Mouse (Mus musculus) testis, postnatal 14 days (tissue): ENCODE data around the gene Snx1.
A peak's percentile ranks its signal among the peaks of the same experiment; 100 is the strongest.

Source experiments
- DNase-seq: peaks from one replicate; pipeline ENCODE4 v3.0.0; 2021; ENCODE audit warnings: low spot score

The Snx1 gene

DNA sequence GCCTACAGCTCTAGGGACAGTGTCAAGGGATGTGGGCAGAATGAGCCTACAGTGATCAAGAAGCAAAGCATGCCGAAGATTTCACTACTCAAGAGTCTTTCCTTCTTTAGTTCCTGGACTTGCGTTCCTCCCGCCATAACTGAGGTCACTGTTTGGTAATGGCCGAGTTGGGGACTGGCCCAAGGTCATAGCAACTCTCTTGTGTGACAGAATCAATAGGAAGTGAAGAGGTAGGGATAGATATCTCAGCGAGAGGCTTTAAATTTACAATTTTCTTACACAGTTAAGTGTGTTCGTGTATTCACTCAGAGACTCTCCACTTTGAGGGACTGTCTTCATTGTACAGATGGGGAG lies 783 bp upstream of the Snx1 start:
- no peak for DNase-seq

DNA sequence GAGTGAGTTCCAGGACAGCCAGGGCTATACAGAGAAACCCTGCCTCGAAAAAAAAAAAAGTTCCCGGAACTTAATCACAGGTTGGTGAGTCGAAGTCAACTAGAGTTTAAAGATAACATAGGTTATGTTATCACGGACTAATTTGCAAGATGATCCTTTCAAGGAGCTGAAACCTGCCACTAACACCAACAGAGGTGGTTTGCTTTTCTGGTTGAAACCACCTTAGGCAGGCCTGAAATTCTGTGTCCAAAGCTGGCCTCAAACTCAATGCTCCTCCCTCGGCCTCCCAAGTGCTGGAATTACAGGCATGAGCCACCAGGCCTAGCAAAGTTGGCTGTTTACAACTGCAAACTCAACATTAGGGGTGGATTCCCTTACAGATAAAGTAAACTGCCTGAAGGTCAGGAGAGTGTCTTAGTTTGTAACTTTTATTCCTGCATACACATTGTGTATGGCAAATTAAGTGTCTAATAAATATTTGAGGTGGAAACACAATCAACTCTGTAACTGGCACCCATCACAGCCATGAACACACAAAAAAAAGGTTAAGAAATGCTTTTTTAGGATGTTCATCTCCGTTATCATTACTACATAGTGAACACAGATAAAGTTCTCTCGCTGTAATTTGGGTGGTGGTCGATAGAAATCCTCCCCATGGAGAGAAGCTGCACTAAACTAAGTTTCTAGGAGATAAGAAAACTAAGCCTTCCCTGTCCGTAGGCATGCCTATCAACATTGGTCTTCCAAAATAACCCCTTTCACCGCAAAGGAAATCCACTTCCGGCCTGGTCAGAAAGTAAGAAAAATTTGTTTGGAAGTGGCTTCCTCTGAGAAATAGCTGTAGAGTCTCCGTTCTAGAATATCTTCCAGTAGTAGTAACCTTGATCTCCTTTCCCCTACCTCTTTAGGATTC lies 588 bp downstream of the Snx1 start:
- DNase-seq: no peak

DNA sequence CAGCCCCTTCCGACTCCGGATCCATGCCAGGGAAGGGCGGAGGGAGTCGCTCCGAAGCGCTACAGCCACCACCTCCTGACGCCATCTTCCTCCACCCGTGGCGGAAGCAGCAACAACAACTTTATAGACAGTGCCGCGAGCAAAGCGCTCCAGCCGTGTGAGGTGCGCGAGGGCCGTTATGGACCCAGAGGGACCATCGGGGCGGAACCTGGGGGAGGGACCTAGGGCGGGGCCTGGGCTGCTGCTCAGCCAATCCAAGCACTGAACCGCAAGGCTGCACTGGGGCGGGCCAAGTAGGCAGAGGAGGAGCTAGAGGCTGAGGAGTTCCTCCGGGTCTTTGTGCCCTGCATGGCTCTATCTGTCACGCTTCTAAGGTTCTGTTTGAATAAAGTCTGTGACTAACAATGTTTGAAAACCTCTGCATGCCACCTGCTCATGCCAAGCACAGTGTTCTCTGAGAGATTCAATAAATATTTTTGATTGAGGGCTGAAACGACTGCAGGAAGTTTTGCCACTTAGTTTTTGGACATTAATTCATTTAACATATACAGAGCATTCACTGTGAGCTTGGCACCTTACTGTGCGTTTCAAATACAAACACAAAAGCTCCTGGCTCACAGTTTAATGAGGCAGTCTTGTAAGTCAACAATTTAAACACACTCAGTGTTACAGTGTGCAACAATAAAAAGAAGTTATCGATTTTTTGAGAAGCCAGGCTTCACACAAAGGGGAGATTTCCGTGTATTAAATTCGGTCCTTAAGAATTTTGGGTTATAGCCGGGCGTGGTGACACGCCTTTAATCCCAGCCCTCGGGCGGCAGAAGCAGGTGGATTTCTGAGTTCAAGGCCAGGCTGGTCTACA lies 1.5 kb downstream of the Snx1 start:
- DNase-seq: peak; percentile 98

DNA sequence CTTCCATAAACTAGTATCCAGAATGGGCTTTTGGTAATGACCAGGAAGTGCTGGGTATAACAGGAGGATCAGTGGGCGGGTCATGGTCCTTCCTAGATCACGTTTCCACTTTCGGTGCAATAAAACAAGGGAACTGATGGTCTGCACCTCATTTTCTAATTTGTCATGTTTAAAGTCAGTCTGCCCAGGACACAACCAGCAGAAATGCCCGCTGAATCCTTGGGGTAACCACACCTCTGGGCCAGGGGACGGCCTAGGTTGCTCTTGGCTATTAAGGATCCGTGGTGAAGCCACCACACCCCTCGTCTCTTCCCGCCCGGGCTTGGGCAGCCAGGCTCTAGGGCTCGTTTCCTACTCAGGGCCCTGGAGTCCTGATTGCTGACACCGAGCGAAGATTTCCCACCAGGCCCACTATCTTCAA lies 2.3 kb downstream of the Snx1 start:
- DNase-seq: peak; percentile 57

DNA sequence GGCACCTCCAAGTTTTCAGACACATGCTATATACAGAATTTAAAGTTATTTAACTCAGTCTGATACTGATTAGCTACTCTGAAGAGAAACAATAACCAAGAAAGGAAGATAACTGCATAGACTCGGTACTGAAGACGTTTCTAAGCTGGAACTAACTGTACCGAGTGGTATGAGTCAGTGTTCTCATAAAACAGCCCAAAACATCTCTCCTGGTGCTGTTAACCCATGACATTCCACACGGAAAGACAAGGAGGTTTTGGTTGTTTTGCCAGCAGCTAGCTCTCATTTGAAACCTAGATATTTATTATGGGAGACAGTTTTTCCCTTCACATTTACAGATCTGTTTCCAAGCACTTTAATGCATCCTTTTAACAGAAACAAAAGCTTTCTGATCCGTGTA lies 2.7 kb downstream of the Snx1 start:
- DNase-seq: no peak

DNA sequence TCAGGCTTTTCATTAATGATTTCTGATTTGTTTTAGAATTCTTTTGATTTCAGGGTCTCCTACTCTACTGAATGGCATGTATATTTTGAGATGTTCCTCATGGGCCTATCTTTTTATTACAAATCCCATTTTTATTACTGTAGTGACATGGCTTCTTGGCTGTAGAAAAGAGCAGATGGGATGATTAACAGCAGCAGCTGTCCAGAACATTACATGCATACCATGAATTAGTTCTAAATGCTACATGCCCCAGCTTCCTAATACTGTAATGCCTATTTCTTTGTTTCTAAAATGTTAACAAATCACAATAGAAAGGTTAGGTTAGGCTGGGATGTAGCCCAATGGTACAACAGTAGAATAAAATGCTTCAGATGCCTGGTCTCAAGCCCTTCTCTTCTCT lies 5.0 kb downstream of the Snx1 start:
- no peak for DNase-seq

DNA sequence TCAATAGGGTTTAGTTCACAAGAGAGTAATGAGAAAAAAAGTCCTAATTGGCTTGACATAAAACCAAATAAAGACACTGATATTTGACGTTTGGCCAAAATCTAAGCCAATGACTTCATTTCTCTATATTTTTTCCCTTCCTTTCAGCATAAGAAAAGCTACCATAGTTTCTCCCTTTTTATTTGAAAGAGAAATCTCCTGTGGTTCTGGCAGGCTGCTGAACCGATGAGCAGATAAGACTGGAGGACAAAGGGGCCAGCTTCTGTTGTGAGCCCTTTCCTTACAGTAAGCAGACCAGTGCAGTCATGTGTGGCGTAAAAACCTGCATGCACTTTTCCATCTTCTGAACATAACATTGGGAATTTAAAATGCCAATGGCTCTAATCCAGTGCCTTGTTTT lies 5.4 kb downstream of the Snx1 start:
- DNase-seq: no peak

DNA sequence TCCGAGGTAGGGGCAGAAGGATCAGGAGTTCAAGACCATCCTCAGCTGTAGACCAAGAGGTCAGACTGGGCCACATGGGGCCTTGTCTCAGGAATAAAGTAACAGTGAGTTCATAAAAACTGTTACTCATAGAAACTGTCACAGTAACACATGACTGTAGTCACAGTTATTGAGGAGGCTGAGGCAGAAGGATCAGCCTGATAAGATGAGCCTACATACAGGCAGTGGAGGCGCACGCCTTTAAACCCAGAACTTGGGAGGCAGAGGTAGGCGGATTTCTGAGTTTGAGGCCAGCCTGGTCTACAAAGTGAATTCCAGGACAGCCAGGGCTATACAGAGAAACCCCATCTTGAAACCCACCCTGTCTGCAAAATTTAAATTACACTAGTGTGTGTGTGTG lies 6.3 kb downstream of the Snx1 start:
- no peak for DNase-seq

DNA sequence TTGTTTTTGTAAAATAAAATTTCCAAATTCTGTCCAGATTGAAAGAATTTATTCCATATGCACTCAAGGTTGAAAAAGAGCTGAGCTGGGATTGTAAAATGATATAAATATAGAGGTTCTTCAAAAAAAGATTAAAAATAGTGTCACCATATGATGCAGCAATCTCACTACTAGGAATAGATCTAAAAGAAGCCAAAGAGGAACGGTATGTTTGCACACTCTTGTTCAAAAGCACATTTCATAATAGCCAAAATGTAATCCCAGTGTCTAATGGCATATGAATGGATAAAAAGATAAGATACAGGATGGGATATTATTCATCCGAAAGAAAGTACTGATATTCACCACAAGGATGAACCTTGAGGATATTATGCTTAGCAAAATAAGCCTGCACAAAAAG lies 6.9 kb downstream of the Snx1 start:
- no peak for DNase-seq

DNA sequence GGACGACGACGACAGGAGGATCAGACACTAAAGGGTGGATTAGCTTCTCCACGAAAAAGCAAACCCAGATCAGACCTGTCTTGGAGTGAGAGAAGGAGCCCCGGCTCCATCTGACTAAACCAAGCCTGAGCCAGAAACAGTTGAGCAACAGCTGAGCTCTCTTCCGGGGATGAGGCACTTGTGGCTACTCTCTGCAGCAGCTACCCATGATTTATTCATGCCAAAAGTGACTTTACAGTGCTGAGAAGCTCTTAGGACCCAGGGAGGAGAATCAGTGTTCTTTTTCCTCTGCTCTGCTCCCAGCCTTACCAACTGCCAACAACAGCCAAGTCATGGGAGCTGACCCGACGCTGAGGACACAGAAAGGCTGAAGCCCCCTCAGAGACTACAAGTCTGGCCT lies 9.5 kb downstream of the Snx1 start:
- no peak for DNase-seq

DNA sequence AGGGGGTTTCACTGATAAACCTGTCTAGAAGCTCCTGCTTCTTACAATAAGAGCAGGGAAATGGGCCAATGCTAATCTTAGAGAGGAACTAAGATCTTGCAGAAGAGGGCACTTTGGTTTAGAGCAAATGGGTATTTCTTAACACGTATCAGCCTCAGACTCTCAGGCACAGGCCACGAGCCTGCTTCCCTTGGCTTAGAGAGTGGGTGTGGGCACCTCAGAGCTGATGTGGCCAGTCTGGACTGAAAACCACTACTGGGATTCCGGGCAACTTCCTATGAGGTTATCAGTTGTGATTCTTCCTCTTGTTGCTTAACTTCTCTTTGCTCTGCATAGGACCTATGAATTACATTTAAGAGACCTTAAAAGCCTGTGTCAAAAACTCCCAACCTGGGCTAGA lies 12.0 kb downstream of the Snx1 start:
- no peak for DNase-seq

DNA sequence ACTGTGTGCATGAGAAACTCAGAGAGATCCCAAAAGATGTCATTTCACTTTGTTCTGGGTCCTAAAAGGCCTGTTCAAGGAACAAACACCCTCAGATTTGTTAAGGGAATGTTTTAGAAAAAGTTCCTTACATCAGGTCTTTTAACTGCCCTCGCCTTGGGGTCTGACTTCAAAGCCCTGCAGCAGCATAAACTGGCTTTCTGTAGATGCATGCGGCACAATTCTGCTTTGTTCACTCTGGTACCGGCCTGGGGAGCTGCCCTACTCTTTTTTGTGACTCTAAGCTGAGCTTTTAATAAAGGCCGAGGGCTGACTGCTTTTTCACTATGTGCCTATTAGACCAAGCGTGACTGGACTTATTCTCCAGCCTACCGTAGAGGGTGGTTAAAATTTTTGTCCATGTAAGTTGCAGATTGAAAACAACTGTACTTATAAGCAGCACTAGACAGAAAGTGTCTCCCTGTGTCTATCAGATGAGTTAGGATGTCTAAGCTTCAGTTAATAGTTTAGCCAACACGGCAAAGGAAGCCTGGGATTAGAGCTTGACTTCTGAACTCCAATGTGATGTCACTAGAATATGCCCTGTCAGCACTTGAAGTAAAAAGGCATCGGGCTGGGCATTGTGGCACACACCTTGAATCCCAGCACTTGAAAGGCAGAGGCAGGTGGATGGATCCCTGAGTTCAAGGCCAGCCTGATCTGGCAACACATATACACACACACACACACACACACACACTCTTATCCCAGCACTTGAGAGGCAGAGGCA lies 15.6 kb downstream of the Snx1 start:
- no peak for DNase-seq

DNA sequence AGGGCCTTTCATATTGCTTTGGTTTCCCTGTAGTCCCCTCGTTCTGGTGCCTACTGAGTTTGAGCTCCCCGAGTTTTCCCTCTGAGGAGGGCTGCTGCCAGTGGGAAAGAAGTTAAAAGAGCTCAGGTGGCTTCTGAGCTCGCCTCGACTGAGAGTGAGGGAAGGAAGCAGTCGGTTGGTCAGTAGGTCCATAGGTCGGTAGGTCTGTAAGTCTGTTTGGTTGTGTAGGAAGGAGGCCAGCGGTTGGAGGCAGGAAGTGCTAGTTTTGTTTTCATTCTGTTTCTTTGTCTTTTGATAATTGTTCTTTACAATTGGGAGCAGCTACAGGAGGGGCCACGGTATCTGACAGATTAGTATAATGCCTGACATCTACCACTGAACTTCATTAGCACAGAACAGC lies 16.3 kb downstream of the Snx1 start:
- no peak for DNase-seq

DNA sequence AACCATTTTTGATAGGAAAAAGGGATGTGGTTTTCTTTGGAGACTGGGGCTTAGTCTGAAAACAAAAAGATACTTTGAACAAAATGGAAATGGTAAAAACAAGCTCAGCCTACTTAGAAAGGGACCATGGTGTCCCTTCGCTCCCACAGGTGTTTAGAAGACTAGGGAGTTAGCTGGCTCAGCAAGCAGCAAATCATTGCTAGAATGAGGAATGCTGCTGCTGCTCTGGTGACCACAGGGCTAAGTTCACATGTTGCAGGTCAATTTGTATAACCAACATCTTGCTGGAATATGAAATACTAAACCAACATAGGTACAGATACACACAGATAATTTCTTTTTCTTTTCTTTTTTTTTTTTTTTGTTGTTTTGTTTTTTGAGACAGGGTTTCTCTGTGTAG lies 16.8 kb downstream of the Snx1 start:
- DNase-seq: no peak

DNA sequence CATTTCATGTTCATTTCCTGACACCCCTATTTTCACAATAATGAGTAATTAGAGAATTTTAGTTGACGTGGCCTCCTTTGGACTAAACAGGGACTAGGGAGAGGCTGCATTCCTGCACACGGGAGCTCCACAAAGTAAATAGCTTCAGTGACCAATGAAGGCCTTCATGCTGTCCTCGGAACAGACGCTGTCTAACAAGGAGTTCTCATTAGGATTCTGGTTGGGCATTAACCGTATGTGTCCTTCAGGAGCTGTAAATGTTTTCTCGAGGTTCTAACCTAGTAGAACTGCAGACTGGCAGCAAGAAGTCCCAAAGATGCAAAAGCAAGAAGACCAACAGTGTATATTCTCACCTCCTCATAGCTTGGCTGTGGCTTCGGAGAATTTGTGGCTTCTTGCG lies 21.2 kb downstream of the Snx1 start:
- DNase-seq: no peak

DNA sequence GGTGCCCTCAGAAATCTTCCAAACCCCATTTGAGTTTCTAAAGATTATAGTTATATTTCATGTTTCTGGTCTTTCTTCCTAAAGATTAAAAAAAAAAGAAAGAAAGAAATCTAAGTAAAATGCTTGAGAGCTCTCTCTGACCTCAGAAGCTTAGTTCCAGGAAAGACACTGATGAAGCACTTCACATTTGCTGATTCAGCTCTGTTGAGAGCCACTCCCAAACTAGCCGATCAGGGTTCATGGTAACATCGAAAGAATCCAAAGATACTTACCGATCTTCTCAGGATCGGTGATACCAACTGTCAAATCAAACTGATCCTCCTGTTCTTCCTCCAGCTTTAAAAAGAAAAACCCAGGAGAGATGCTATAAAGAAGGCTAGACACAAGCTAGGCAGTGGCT lies 21.8 kb downstream of the Snx1 start:
- no peak for DNase-seq

DNA sequence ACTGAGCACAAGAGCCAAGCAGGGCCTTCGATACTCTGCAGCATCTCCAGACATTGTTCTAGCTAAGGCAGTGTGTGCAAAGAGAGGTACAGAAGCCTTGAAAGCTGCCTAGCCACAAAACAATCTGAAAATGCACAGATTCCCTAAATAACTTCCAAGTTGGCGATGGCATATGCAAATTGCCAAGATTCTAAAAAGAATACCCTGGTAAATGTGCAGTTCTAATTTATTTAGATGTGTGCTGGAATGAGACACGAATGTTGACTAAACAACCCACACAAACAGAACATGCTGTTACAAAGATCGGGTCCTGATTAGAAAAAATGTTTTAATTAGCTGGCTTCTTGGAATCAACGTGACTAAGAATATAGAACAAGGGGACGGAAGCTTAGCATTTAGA lies 23.7 kb downstream of the Snx1 start:
- no peak for DNase-seq

DNA sequence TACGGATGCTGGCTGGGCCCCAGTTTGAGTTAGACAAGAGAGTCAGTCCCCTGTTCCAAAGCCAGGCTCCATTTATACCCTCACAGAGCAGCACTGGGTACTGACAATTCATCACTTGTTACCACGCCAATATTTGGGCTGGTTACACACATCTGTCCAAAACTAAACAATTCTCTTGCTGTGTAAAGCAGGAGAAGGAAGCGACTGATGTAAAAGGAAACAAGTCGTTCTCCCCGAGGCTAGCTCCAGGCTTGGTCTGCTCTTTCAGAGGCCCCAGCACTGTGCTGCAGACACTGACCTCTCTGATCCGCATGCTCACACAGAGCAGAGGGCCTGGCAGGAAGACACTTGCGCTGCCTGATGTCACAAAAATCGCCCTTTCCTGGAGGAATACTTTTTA lies 24.8 kb downstream of the Snx1 start:
- DNase-seq: no peak

DNA sequence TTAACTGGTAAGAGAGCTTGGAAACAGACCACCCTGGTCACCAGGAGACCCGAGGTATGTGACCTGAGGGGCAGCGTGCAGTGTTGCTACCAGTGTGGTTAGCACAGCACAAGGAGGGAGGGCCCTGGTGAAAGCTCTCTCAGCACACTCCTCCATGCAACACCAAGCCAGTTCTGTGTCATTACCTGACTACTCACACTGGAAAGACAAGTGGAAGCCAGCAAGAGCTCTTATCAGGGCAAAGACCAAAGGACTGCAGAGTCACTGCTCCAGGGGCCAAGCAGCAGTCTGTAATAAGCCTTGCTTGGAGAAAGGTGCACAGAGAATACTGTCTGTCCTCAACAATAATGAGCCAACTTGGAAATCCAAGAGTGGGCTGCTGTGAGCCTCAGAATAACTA lies 33.7 kb downstream of the Snx1 start:
- DNase-seq: no peak

DNA sequence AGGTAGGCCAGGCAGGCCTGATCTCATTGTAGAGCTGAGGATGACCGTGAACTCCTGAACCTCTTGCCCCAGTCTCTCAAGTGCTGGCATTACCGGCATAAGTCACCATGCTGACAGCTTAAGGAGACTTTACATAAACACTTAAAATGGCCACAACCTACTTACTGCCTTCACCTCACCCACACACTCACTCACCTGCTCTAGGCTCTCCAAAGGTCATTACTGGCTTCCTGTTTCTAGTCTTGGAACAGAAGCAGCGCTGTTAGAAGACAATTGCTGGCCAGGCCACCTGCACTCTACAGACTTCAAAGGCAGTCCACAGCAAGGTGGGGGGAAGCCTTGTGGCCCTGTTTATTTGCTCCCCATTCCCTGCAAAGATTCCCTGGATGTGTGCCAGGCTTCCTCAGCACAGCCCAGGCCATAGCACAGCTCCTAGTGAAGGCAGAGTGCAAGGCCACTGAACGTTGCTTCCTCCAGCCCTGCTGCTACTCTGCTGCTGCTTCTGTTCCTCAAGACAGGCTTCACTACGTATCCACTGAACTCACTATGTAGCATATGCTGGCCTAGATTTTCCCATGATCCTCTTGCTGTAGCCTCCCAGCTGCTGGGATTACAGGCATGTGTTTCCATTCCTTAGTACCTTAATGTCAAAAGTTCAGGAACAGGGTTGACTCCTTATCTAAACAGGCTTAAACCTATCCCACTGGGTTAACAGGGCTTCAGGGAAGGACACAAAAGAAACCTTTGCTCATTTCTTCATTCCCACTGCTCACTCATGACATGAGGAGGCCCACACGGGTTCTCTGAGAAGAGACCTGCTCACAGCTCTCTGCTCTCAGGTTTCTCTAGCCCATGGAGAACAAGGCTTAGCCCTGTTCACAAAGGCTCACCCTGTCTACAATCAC lies 34.8 kb downstream of the Snx1 start:
- no peak for DNase-seq

DNA sequence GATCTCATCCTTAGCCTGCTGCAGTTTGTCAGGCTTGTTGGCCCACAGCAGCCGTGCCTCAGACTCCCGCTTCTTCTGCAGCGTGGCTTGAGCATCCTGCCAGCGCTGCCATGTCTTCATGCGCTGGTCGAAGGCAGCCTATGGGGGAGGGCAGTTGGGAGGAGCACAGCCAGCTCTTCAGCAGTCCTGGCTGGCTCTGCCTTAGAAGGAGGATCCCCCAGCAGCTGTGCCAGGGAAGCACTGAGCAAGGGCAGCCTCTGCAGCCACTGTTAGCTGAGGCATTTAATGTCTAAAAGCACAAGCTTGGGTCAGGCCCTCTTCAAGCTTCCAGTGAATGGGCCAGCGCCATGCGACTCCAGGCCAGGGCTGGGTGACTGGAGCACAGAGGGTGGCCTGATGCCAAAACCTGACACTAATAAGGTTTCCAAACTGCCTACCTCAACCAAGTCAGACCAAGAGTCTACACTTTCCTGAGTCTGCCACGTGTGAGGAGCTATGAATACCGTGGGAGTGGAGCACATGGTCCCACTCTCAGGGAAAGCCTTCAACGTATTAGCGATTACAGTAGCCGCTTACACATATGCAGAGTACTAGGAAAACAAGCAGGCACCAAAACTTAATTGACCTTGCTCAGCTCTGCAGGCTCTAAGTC lies 35.7 kb downstream of the Snx1 start:
- DNase-seq: no peak
